8 mouse cellular contexts compared by ENCODE assay signal in genomic region chr19:5770311-5770710, GRCm38 (mm10). TPM values are rescaled to one million over a fixed set of nuclear protein-coding genes. Genes with fewer than 3 reads are reported as not detected.
A peak's percentile ranks its signal among the peaks of the same experiment; 100 is the strongest.
DNase-seq lines count a peak whose midpoint lies in the region; ATAC-seq lines count a peak whose summit lies in the region.

No protein-coding gene starts in this region.

- H3K4me2 ChIP-seq in kidney, embryonic 16.5 days (replicated peaks; ENCODE audit: low read depth, low read length) = peak overlapping the region; percentile 88
- peak overlapping the region; percentile 86 for H3K4me2 ChIP-seq in hindbrain, embryonic 13.5 days
- peak overlapping the region; percentile 84 for H3K4me2 ChIP-seq in midbrain, embryonic 15.5 days

- DNase-seq in kidney, adult 18-20 months = no peak
- DNase-seq in embryonic facial prominence, embryonic 10.5 days (ENCODE audit: low spot score) = no peak
- DNase-seq in adrenal gland, postnatal 10 days = no peak
- no peak for DNase-seq in right cerebral cortex, postnatal 36 days (ENCODE audit: low spot score in 2 of 2)
- no peak for DNase-seq in frontal cortex, postnatal 25 days (ENCODE audit: low spot score in 2 of 2)

- peak; percentile 17; the same call in 1 of the 2 replicates for ATAC-seq in kidney, embryonic 16.5 days (ENCODE audit: low FRiP score, low TSS enrichment)
- peak; percentile 5; the same call in 1 of the 2 replicates for ATAC-seq in hindbrain, embryonic 13.5 days (ENCODE audit: low FRiP score)
- ATAC-seq in midbrain, embryonic 15.5 days (replicated peaks) = no peak

- H3K9me3 ChIP-seq in kidney, embryonic 16.5 days (ENCODE audit: low read length) = no peaks in the 10 kb centered on the region
- H3K9me3 ChIP-seq in embryonic facial prominence, embryonic 10.5 days = no peaks in the 10 kb centered on the region
- no peaks in the 10 kb centered on the region for H3K9me3 ChIP-seq in hindbrain, embryonic 13.5 days
- H3K9me3 ChIP-seq in midbrain, embryonic 15.5 days = no peaks in the 10 kb centered on the region

- peaks cover 11% of the 10 kb centered on the region for H3K4me1 ChIP-seq in kidney, embryonic 16.5 days (ENCODE audit: insufficient read depth, low read length)
- H3K4me1 ChIP-seq in embryonic facial prominence, embryonic 10.5 days = peaks cover 18% of the 10 kb centered on the region
- peaks cover 29% of the 10 kb centered on the region for H3K4me1 ChIP-seq in hindbrain, embryonic 13.5 days (replicated peaks)
- peaks cover 18% of the 10 kb centered on the region for H3K4me1 ChIP-seq in midbrain, embryonic 15.5 days

- peak overlapping the region; percentile 98 for H3K9ac ChIP-seq in kidney, embryonic 16.5 days (replicated peaks; ENCODE audit: low read length)
- peak overlapping the region; percentile 87 for H3K9ac ChIP-seq in hindbrain, embryonic 13.5 days
- peak overlapping the region; percentile 82 for H3K9ac ChIP-seq in midbrain, embryonic 15.5 days

- H3K4me3 ChIP-seq in kidney, embryonic 16.5 days (ENCODE audit: low read length) = peak overlapping the region; percentile 68
- H3K4me3 ChIP-seq in embryonic facial prominence, embryonic 10.5 days = peak overlapping the region; percentile 85
- peak overlapping the region; percentile 59 for H3K4me3 ChIP-seq in hindbrain, embryonic 13.5 days
- H3K4me3 ChIP-seq in midbrain, embryonic 15.5 days = peak overlapping the region; percentile 70

- peaks cover 23% of the 10 kb centered on the region for H3K36me3 ChIP-seq in kidney, embryonic 16.5 days (ENCODE audit: insufficient read depth, low read length)
- peaks cover 48% of the 10 kb centered on the region for H3K36me3 ChIP-seq in embryonic facial prominence, embryonic 10.5 days (replicated peaks)
- H3K36me3 ChIP-seq in hindbrain, embryonic 13.5 days = peaks cover 44% of the 10 kb centered on the region
- peaks cover 18% of the 10 kb centered on the region for H3K36me3 ChIP-seq in midbrain, embryonic 15.5 days (replicated peaks)

- no peaks in the 10 kb centered on the region for H3K27me3 ChIP-seq in kidney, embryonic 16.5 days (ENCODE audit: insufficient read depth, low read length)
- no peaks in the 10 kb centered on the region for H3K27me3 ChIP-seq in embryonic facial prominence, embryonic 10.5 days (replicated peaks; ENCODE audit: low read depth, poor library complexity, severe bottlenecking)
- H3K27me3 ChIP-seq in hindbrain, embryonic 13.5 days = no peaks in the 10 kb centered on the region
- H3K27me3 ChIP-seq in midbrain, embryonic 15.5 days (replicated peaks) = no peaks in the 10 kb centered on the region

- 28% methylated on average over 9 of the region's 9 CpGs for WGBS in kidney, embryonic 16.5 days
- 53% methylated on average over 9 of the region's 9 CpGs for WGBS in embryonic facial prominence, embryonic 10.5 days
- 45% methylated on average over 9 of the region's 9 CpGs for WGBS in hindbrain, embryonic 13.5 days
- 48% methylated on average over 9 of the region's 9 CpGs for WGBS in midbrain, embryonic 15.5 days

- H3K27ac ChIP-seq in kidney, embryonic 16.5 days (ENCODE audit: low read length) = peak overlapping the region; percentile 89
- peak overlapping the region; percentile 90 for H3K27ac ChIP-seq in embryonic facial prominence, embryonic 10.5 days (replicated peaks)
- H3K27ac ChIP-seq in hindbrain, embryonic 13.5 days = peak overlapping the region; percentile 84
- peak overlapping the region; percentile 86 for H3K27ac ChIP-seq in midbrain, embryonic 15.5 days

RNA-seq across cellular contexts. Expression of gene Scyl1, which starts 0.9 kb away (rescaled TPM):
- 82.9 and 85.3 TPM in 2 replicates for polyA plus RNA-seq in kidney, embryonic 16.5 days (2015; fragmentation: Nextera tagmentation; extraction: Ambion mirVana)
- polyA plus RNA-seq in embryonic facial prominence, embryonic 10.5 days (2016; fragmentation: Nextera tagmentation; extraction: Ambion mirVana) = 72.0 and 74.9 TPM in 2 replicates
- polyA plus RNA-seq in hindbrain, embryonic 13.5 days (2015; fragmentation: Nextera tagmentation; extraction: Ambion mirVana) = 67.6 and 72.4 TPM in 2 replicates
- polyA plus RNA-seq in midbrain, embryonic 15.5 days (2015; fragmentation: Nextera tagmentation; extraction: Ambion mirVana) = 87.6 and 94.7 TPM in 2 replicates
- total RNA-seq in adrenal gland, postnatal 10 days (2021) = 10 to 100 TPM; 86.7 to 96.5 TPM

RNA-seq across cellular contexts. Expression of gene Ltbp3, which starts 29.6 kb away (rescaled TPM):
- 18.1 and 21.5 TPM in 2 replicates for polyA plus RNA-seq in kidney, embryonic 16.5 days (2015; fragmentation: Nextera tagmentation; extraction: Ambion mirVana)
- 3.4 and 3.5 TPM in 2 replicates for polyA plus RNA-seq in embryonic facial prominence, embryonic 10.5 days (2016; fragmentation: Nextera tagmentation; extraction: Ambion mirVana)
- 10.6 and 11.2 TPM in 2 replicates for polyA plus RNA-seq in hindbrain, embryonic 13.5 days (2015; fragmentation: Nextera tagmentation; extraction: Ambion mirVana)
- polyA plus RNA-seq in midbrain, embryonic 15.5 days (2015; fragmentation: Nextera tagmentation; extraction: Ambion mirVana) = 8.2 and 12.6 TPM in 2 replicates
- 100 to 1,000 TPM; 185 to 250 TPM for total RNA-seq in adrenal gland, postnatal 10 days (2021)

RNA-seq across cellular contexts. Expression of gene Fam89b, which starts 40.9 kb away (rescaled TPM):
- 93.4 and 97.9 TPM in 2 replicates for polyA plus RNA-seq in kidney, embryonic 16.5 days (2015; fragmentation: Nextera tagmentation; extraction: Ambion mirVana)
- 147 and 151 TPM in 2 replicates for polyA plus RNA-seq in embryonic facial prominence, embryonic 10.5 days (2016; fragmentation: Nextera tagmentation; extraction: Ambion mirVana)
- 184 and 187 TPM in 2 replicates for polyA plus RNA-seq in hindbrain, embryonic 13.5 days (2015; fragmentation: Nextera tagmentation; extraction: Ambion mirVana)
- polyA plus RNA-seq in midbrain, embryonic 15.5 days (2015; fragmentation: Nextera tagmentation; extraction: Ambion mirVana) = 158 and 165 TPM in 2 replicates
- total RNA-seq in adrenal gland, postnatal 10 days (2021) = 10 to 100 TPM; 47.0 to 59.8 TPM

RNA-seq across cellular contexts. Expression of gene Ehbp1l1, which starts 44.2 kb away (rescaled TPM):
- polyA plus RNA-seq in kidney, embryonic 16.5 days (2015; fragmentation: Nextera tagmentation; extraction: Ambion mirVana) = 19.5 and 25.0 TPM in 2 replicates
- 7.9 and 8.0 TPM in 2 replicates for polyA plus RNA-seq in embryonic facial prominence, embryonic 10.5 days (2016; fragmentation: Nextera tagmentation; extraction: Ambion mirVana)
- polyA plus RNA-seq in hindbrain, embryonic 13.5 days (2015; fragmentation: Nextera tagmentation; extraction: Ambion mirVana) = 6.7 and 10.1 TPM in 2 replicates
- 23.7 and 25.5 TPM in 2 replicates for polyA plus RNA-seq in midbrain, embryonic 15.5 days (2015; fragmentation: Nextera tagmentation; extraction: Ambion mirVana)
- 10 to 100 TPM; 29.8 to 48.9 TPM for total RNA-seq in adrenal gland, postnatal 10 days (2021)
